Mouse (Mus musculus): ENCODE results near the gene Fam216b.

The Fam216b gene

GRCm38 (mm10) chr14:78088907-78089306 lies at the start of gene Fam216b:
Gene Fam216b, minus strand, starts transcription at chr14:78089007.
- no peak for DNase-seq

GRCm38 (mm10) chr14:78132368-78133052 lies 43.7 kb upstream of the Fam216b start:
- DNase-seq, result no peak

DNA sequence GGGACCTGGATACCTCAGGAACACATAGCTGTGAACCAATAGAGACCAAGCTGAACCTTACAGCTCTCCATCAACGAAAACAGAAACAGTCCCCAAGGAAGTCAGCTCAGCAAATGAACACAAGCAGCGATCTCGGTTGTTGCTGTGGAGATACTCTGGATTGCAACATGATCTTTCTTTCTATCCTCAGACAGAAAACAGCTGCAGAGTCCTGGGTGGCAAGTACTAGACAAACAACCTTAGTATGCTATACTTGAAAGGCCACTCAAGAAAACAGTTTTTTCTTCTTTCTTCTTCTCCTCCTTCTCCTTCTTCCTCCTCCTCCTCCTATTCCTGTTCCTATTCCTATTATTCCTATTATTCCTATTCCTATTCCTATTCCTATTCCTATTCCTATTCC lies 37.9 kb upstream of the Fam216b start:
- no peak for DNase-seq

DNA sequence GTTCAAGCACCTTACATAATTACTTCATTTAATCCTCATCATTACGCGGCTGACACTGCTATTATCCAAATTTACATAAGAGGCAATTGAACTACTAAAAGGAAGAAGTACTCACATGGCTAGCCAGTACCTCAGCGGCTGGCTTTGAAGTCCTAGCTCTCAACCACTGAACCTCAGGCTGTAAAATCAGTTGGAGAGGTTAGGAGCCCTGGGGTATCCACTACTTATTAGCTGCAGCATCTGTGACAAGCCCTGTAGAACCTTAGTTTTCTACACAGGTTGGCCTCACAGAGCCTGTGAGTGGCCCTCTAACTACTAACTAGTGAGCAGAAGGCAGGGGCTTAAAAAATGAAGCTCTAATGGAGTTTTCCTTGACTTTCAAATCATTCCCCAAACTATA lies 31.5 kb upstream of the Fam216b start:
- no peak for DNase-seq

DNA sequence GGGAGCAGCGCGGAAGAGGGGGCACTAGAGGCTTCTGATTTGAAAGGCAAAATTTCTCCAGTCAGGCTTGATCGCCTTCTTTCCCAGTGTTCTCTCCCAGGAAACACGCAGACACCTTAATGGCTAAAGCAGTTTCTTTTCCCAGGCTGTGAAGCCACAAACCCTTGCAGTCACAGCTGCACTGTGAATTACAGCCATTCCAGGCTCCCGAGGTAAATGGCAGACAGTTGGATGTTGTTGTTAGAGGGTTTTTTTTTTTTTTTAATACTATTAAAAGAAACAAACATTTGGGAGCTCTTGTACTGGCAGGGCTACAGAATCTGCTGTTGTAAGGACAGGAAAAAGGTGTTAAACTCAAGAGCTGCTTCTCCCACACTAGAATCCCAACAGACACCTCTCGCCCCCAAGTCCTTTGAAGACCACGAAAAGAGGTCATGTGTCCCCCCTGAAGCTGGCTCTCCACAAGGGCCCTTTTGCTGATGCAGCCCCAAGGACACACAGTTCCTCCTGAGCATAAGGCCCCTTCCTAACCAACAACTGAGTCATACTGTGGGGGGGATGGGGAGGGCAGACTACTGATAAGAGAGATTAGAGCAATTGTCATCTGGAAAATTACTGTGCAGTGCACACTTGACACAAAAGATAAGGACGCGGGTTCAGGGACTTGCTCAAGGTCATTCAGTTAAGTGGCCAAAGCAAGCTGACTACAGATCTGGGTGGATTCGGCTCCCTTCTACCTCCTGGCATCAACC lies 30.8 kb upstream of the Fam216b start:
- DNase-seq, result no peak

- DNase-seq, result no peak
Measured at GRCm38 (mm10) chr14:78117671-78118070, 28.9 kb upstream of the Fam216b start.

GRCm38 (mm10) chr14:78117268-78117667 lies 28.5 kb upstream of the Fam216b start:
- no peak for DNase-seq

- DNase-seq, result no peak
Measured at GRCm38 (mm10) chr14:78112466-78112865, 23.7 kb upstream of the Fam216b start.

DNA sequence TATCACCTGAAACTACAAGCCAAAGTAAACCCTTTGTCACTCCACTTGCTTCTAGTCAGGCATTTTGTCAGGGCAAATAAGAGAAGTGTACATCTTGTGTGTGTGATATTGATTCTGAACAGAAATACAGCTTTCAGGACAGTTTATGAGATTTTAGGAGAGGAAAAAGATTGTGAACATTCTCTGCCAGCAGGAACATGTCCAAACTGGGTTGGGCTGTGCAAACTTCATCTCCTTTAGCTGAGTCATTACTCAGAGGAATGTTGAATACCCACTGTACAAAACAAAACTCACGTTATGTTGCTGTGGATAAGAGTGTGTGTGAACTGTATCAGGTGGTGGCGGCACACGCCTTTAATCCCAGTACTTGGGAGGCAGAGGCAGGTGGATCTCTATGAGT lies 22.1 kb upstream of the Fam216b start:
- no peak for DNase-seq

- DNase-seq, result no peak
Measured at GRCm38 (mm10) chr14:78109419-78109818, 20.6 kb upstream of the Fam216b start.

GRCm38 (mm10) chr14:78108388-78108787 lies 19.6 kb upstream of the Fam216b start:
- DNase-seq, result no peak

DNA sequence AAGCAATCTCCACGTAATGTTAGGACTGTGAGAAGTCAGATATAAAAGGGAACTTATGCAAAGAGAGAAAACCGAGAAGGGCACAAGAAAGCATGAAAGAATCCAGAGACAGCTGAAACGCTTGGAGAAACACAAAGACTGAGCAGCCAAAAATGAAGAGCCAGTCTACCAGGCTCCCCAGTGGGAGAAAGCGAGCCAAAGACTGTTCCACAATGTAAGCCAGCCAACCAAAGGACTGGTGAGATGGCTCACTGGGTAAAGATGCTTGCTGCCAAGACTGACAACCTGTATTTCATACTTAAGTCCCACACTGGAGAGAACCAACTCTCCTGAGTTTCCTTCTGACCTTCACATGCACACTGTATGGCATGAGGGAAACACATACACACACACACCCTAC lies 784 bp upstream of the Fam216b start:
- DNase-seq, result peak; percentile 21 to 32

GRCm38 (mm10) chr14:78083465-78083864 lies 5.3 kb downstream of the Fam216b start:
- no peak for DNase-seq

GRCm38 (mm10) chr14:78077508-78077907 lies 11.3 kb downstream of the Fam216b start:
- no peak for DNase-seq

- DNase-seq, result no peak
Measured at GRCm38 (mm10) chr14:78065938-78066710, 22.7 kb downstream of the Fam216b start.

- no peak for DNase-seq
Measured at GRCm38 (mm10) chr14:78062484-78062883, 26.3 kb downstream of the Fam216b start.

- no peak for DNase-seq
Measured at GRCm38 (mm10) chr14:78060609-78060951, 28.2 kb downstream of the Fam216b start.

- DNase-seq, result no peak
Measured at GRCm38 (mm10) chr14:78059878-78060608, 28.8 kb downstream of the Fam216b start.

GRCm38 (mm10) chr14:78057362-78057761 lies 31.4 kb downstream of the Fam216b start:
- no peak for DNase-seq

DNA sequence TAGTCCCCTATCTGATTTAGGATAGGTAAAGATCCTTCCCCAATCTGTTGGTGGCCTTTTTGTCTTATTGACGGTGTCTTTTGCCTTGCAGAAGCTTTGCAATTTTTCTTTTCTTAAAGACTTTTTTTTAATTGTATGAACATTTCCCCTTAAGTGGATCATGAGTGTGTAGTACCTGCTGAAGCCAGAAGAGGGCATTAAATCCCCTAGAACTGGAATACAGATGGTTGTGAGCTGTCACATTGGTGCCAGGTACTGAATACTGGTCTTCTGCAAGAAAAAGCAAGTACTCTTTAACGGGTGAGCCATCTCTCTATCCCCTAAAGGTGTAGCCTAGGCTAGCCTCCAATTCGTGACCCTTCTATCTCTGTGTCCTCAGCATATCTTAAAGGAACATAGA lies 32.4 kb downstream of the Fam216b start:
- no peak for DNase-seq

DNA sequence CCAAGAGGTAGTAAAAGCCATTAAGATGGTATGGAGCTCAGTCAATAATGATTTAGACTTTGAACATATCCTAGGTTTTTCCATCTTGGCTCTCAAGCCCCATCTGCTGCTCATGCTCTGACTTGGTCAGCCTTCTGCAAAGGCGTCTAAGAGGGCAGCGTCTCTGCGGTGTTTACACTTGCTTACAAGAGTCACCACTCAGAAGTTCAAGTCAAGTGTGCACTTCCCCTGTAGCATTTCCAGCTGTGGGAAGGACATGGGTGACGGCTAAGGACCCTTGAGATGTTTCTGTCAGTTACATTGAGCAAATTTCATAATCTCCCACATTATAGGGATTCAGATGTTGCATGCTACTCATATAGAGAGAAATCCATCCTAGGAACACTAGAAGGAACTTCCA lies 40.1 kb downstream of the Fam216b start:
- no peak for DNase-seq

DNA sequence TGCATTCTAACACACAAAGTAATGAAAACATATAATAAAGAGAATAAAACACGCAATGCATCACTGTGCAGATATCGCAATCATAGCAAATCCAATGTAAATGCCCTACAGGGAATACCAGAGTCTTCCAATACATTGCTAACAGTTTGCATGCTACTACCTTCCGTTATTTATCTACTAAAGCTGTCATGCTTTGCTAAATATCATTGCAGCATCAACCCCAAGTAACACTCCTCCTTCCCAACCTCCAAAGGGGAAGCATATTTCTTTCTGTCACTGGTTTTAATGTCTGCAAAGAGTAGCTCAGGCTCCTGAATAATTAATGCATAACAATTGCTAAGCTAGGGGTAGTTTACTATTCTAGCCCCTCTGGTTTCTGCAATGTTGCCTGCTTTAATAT lies 40.5 kb downstream of the Fam216b start:
- DNase-seq, result no peak

DNA sequence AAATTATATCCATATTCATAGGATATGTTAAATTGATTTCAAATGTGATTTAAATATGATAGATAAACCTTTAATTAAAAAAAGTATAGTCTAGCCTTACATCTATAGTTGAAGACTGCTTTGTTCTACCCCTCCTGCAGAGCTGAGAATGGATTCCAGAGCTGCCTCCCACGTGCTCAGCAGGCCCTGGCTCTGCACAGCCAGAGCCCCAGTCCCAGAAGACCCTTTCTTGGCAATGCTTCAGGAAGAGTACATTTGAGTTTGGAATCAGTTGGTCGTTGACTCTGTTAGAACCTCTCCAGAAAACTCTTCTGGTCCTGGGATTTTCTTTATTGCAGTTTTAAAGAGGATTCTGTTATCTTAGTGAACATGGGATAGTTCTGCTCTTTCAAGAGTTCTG lies 45.7 kb downstream of the Fam216b start:
- no peak for DNase-seq
